Mouse (Mus musculus) liver, postnatal 0 days (tissue): ENCODE data around the gene Tmem269. TPM values are rescaled to one million over a fixed set of nuclear protein-coding genes. Genes with fewer than 3 reads are reported as not detected.

Experiments used
- ATAC-seq: fragments of 200-750 bp; cut with Nextera tagmentation; 2 replicates; pipeline ENCODE4 v1.8.0; 2017; ENCODE audit warnings: mild to moderate bottlenecking, moderate library complexity
- DNase-seq: peaks from one replicate; pipeline ENCODE4 v3.0.0-alpha.2; 2016
- H3K27ac ChIP-seq: fragments of 300-500 bp; sonication (generic); 2 replicates; pipeline ENCODE4 v1.5.1; 2014; ENCODE audit warnings: antibody characterized with exemption, moderate library complexity, mild to moderate bottlenecking, low read depth
- H3K27me3 ChIP-seq: fragments of 300-500 bp; sonication (generic); 2 replicates; pipeline ENCODE4 v1.6.1; 2014; ENCODE audit warnings: low read length, control low read depth, mixed read lengths; ENCODE audit not compliant: insufficient read depth
- H3K36me3 ChIP-seq: fragments of 300-500 bp; sonication (generic); replicated peaks from 2 replicates; pipeline ENCODE4 v1.6.1; 2014; ENCODE audit warnings: mild to moderate bottlenecking, control low read depth, low read length, moderate library complexity, mixed read lengths; ENCODE audit not compliant: insufficient read depth
- H3K4me1 ChIP-seq: fragments of 300-500 bp; sonication (generic); 2 replicates; pipeline ENCODE4 v1.6.1; 2014; ENCODE audit warnings: antibody characterized with exemption, mild to moderate bottlenecking, control low read depth; ENCODE audit not compliant: insufficient read depth
- H3K4me2 ChIP-seq: fragments of 300-500 bp; sonication (generic); 2 replicates; pipeline ENCODE4 v1.6.1; 2014; ENCODE audit warnings: low read depth, mild to moderate bottlenecking, low read length, moderate library complexity, mixed read lengths
- H3K4me3 ChIP-seq: fragments of 300-500 bp; sonication (generic); 2 replicates; pipeline ENCODE4 v1.5.1; 2014; ENCODE audit warnings: low read depth, low read length
- H3K9ac ChIP-seq: fragments of 300-500 bp; sonication (generic); replicated peaks from 2 replicates; pipeline ENCODE4 v1.6.1; 2014; ENCODE audit warnings: mild to moderate bottlenecking, moderate library complexity
- H3K9me3 ChIP-seq: fragments of 300-500 bp; sonication (generic); 2 replicates; pipeline ENCODE4 v1.6.1; 2016; ENCODE audit warnings: mild to moderate bottlenecking, control low read depth, low read length, mixed read lengths
- CTCF ChIP-seq: sonication (generic); IDR thresholded peaks from 2 replicates; pipeline ENCODE4 v1.5.1; 2016; ENCODE audit warnings: antibody characterized with exemption, low read depth
- EP300 ChIP-seq: IDR thresholded peaks from 2 replicates; pipeline ENCODE4 v1.6.1; 2016; ENCODE audit warnings: antibody characterized with exemption, low read depth, mild to moderate bottlenecking
- WGBS: fragments of 180-500 bp; shearing (Covaris S2); extraction: QIAGEN DNeasy Blood & Tissue Kit; methylation state at CpG from one replicate; pipeline ENCODE4 v1.1.7; 2014; ENCODE audit not compliant: insufficient replicate concordance; 5-methylcytosine and 5-hydroxymethylcytosine counted together
- polyA plus RNA-seq: library from polyadenylated mRNA; unstranded; fragments of >200 nt; fragmentation: Nextera tagmentation; extraction: Ambion mirVana; gene quantifications from 2 replicates; pipeline ENCODE4 v1.2.1, GENCODE M21; 2015

Gene Tmem269
- polyA plus RNA-seq, 1 experiment from 2014 or later: not detected

GRCm38 (mm10) chr4:119195582-119196320, 22.3 kb downstream of the Tmem269 start:
- no peaks in the 10 kb centered on the region for H3K36me3 ChIP-seq
- ATAC-seq (peak; percentile 44; the same call in 1 of the 2 replicates), DNase-seq (no peak)
- H3K4me1 ChIP-seq: peaks cover 20% of the 10 kb centered on the region
- H3K4me3 ChIP-seq: peak overlapping the region; percentile 91
- H3K9ac ChIP-seq: peak overlapping the region; percentile 95
- H3K27me3 ChIP-seq: no peaks in the 10 kb centered on the region
- peak overlapping the region; percentile 71 for H3K4me2 ChIP-seq
- TF ChIP-seq CTCF (no peak), EP300 (no peak)
- 15% methylated on average over 18 of the region's 18 CpGs for WGBS
- H3K27ac ChIP-seq: peak overlapping the region; percentile 75
- no peaks in the 10 kb centered on the region for H3K9me3 ChIP-seq

DNA sequence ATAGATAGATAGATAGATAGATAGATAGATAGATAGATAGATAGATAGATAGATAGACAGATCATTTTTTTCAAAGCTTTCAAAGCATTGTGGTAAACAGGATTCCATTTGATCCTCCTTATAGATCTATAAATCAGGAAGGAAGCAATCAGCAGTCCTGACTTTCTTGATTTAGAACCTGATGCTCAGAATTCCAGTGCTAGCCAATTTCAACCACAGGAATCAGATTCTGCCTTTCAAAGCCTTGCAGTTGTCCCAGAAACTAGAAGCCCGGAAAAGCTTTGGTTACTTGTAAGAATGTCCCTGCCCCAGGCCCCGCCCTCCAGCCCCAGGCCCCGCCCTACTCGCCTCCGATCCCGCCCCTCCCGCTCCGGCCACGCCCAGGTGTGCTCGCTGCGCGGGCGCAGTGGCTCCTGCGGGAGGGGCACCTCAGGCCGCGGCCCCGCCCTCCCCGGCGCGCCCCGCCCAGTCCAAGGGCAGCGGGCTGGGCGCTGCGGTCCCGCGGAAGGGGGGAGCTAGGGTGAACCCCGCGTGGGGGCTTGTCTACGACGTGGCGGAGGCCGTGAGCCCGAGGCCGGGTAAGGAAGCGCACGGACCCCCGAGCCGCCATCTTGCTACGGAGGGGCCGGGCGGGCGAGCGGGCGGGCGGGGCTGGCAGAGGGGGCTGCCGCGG, 23.0 kb downstream of the Tmem269 start, which contains the start of gene Svbp:
Gene Svbp (plus strand): TSS at position 398 of the 673 bp plus-strand sequence.
- Histone ChIP-seq H3K27ac (peak within 1 kb of the TSS; percentile 75), H3K9me3 (no peaks in the 10 kb centered on the region), H3K27me3 (no peaks in the 10 kb centered on the region), H3K4me2 (peak within 1 kb of the TSS; percentile 71), H3K9ac (peak within 1 kb of the TSS; percentile 95), H3K4me1 (peaks cover 20% of the 10 kb centered on the region), H3K4me3 (peak within 1 kb of the TSS; percentile 91), H3K36me3 (no peaks in the 10 kb centered on the region)
- ATAC-seq (peak; percentile 95), DNase-seq (peak; percentile 98)
- no peak for TF ChIP-seq EP300
- TF ChIP-seq CTCF: no peak
- WGBS: 4% methylated on average over 42 of the region's 47 CpGs

GRCm38 (mm10) chr4:119192757-119193156, 25.3 kb downstream of the Tmem269 start:
- no peak overlapping the region for H3K4me2 ChIP-seq
- no peak for TF ChIP-seq EP300
- no peak for TF ChIP-seq CTCF
- H3K4me3 ChIP-seq: no peak overlapping the region
- H3K27me3 ChIP-seq: no peaks in the 10 kb centered on the region
- WGBS: 86% methylated on average over 4 of the region's 4 CpGs
- no peaks in the 10 kb centered on the region for H3K9me3 ChIP-seq
- H3K4me1 ChIP-seq: peaks cover 19% of the 10 kb centered on the region
- no peak overlapping the region for H3K9ac ChIP-seq
- ATAC-seq: no peak
- H3K27ac ChIP-seq: no peak overlapping the region
- H3K36me3 ChIP-seq: peaks cover 3% of the 10 kb centered on the region; the same call in 1 of the 2 replicates
- no peak for DNase-seq

GRCm38 (mm10) chr4:119191273-119191672, 26.7 kb downstream of the Tmem269 start:
- no peak overlapping the region for H3K4me3 ChIP-seq
- WGBS: 58% methylated on average over 3 of the region's 3 CpGs
- H3K27me3 ChIP-seq: no peaks in the 10 kb centered on the region
- peaks cover 19% of the 10 kb centered on the region for H3K4me1 ChIP-seq
- H3K9ac ChIP-seq: peak overlapping the region; percentile 39; the same call in 1 of the 2 replicates
- H3K27ac ChIP-seq: peak overlapping the region; percentile 93
- TF ChIP-seq EP300 (no peak), CTCF (no peak)
- peaks cover 16% of the 10 kb centered on the region for H3K36me3 ChIP-seq
- DNase-seq (no peak), ATAC-seq (no peak)
- H3K4me2 ChIP-seq: peak overlapping the region; percentile 62
- no peaks in the 10 kb centered on the region for H3K9me3 ChIP-seq

DNA sequence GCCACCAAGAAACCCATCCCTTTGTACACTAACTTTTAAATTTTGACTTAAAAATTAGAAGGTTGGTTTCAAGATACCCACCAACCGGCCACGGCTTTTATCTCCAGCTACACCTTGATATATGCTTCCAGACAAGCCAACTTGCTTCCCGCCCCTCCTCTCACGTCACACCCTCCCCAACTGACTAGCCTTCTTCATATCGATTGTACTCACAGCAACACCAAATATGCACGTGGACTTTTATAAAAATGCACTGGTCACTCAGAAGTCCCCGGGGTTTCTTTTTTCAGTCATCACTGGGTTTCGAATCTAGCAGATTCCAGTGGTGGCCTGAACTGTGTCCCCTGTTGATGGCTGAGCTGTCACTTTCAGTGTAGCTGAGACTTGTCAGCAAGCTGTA, 27.4 kb downstream of the Tmem269 start:
- peak; percentile 77 for DNase-seq
- peak overlapping the region; percentile 51 for H3K4me3 ChIP-seq
- peaks cover 18% of the 10 kb centered on the region for H3K36me3 ChIP-seq
- H3K9ac ChIP-seq: peak overlapping the region; percentile 73
- no peaks in the 10 kb centered on the region for H3K9me3 ChIP-seq
- no peaks in the 10 kb centered on the region for H3K27me3 ChIP-seq
- no peak for TF ChIP-seq CTCF
- peak; percentile 92 for TF ChIP-seq EP300
- H3K27ac ChIP-seq: peak overlapping the region; percentile 93
- WGBS: 46% methylated on average over 8 of the region's 8 CpGs
- peak overlapping the region; percentile 62 for H3K4me2 ChIP-seq
- H3K4me1 ChIP-seq: peaks cover 20% of the 10 kb centered on the region
- ATAC-seq: peak; percentile 61

- Histone ChIP-seq H3K4me1 (peaks cover 19% of the 10 kb centered on the region), H3K27me3 (no peaks in the 10 kb centered on the region), H3K27ac (peak within 1 kb of the TSS; percentile 93), H3K36me3 (peaks cover 20% of the 10 kb centered on the region), H3K4me2 (peak within 1 kb of the TSS; percentile 76), H3K9ac (peak within 1 kb of the TSS; percentile 73), H3K9me3 (no peaks in the 10 kb centered on the region), H3K4me3 (peak within 1 kb of the TSS; percentile 51)
- TF ChIP-seq EP300 (peak; percentile 93), CTCF (no peak)
- 42% methylated on average over 6 of the region's 6 CpGs for WGBS
- DNase-seq (peak; percentile 77), ATAC-seq (peak; percentile 90)
These were observed 28.2 kb downstream of the Tmem269 start, which contains the start of gene Ermap for GRCm38 (mm10) chr4:119189864-119190263. Gene Ermap, minus strand, starts transcription at chr4:119190011.
